Mouse (Mus musculus) forebrain, embryonic 11.5 days (tissue): ENCODE data around the gene Cnga4. TPM values are rescaled to one million over a fixed set of nuclear protein-coding genes. Genes with fewer than 3 reads are reported as not detected.
A peak's percentile ranks its signal among the peaks of the same experiment; 100 is the strongest.
"Not testable (repeated sequence)": the region's sequence is repeated elsewhere in the genome, so short reads cannot be mapped to it uniquely, and the experiment has no call there.

Experiments used
- ATAC-seq: fragments of 200-750 bp; cut with Nextera tagmentation; replicated peaks from 2 replicates; pipeline ENCODE4 v1.8.0; 2017; ENCODE audit warnings: moderate TSS enrichment; ENCODE audit not compliant: low FRiP score
- DNase-seq: peaks from one replicate; pipeline ENCODE4 v3.0.0-alpha.2; 2017; ENCODE audit warnings: low spot score
- H3K27ac ChIP-seq: fragments of 300-500 bp; sonication (generic); 2 replicates; pipeline ENCODE4 v1.5.1; 2014; ENCODE audit warnings: low read depth, low read length
- H3K27me3 ChIP-seq: fragments of 300-500 bp; sonication (generic); 2 replicates; pipeline ENCODE4 v1.6.1; 2014; ENCODE audit warnings: mild to moderate bottlenecking, low read length, mixed read lengths; ENCODE audit not compliant: control insufficient read depth, insufficient read depth
- H3K36me3 ChIP-seq: fragments of 300-500 bp; sonication (generic); 2 replicates; pipeline ENCODE4 v1.6.1; 2014; ENCODE audit warnings: mild to moderate bottlenecking, low read length, moderate library complexity, mixed read lengths; ENCODE audit not compliant: control insufficient read depth, insufficient read depth
- H3K4me1 ChIP-seq: fragments of 300-500 bp; sonication (generic); replicated peaks from 2 replicates; pipeline ENCODE4 v1.6.1; 2014; ENCODE audit warnings: low read length, mixed read lengths; ENCODE audit not compliant: control insufficient read depth, insufficient read depth
- H3K4me2 ChIP-seq: fragments of 300-500 bp; sonication (generic); 2 replicates; pipeline ENCODE4 v1.6.1; 2014; ENCODE audit warnings: low read depth, mild to moderate bottlenecking, low read length, moderate library complexity, mixed read lengths; ENCODE audit not compliant: severe bottlenecking
- H3K4me3 ChIP-seq: fragments of 300-500 bp; sonication (generic); 2 replicates; pipeline ENCODE4 v1.5.1; 2014; ENCODE audit warnings: low read depth, low read length
- H3K9ac ChIP-seq: fragments of 300-500 bp; sonication (generic); 2 replicates; pipeline ENCODE4 v1.6.1; 2014; ENCODE audit warnings: low read length
- H3K9me3 ChIP-seq: fragments of 300-500 bp; sonication (generic); 2 replicates; pipeline ENCODE4 v1.6.1; 2016; ENCODE audit warnings: low read length, mixed read lengths; ENCODE audit not compliant: control insufficient read depth
- WGBS: fragments of 180-500 bp; shearing (Covaris S2); extraction: QIAGEN DNeasy Blood & Tissue Kit; methylation state at CpG from one replicate; pipeline ENCODE4 v1.1.7; 2014; 5-methylcytosine and 5-hydroxymethylcytosine counted together
- polyA plus RNA-seq: library from polyadenylated mRNA; unstranded; fragments of >200 nt; fragmentation: Nextera tagmentation; extraction: Ambion mirVana; gene quantifications from 2 replicates; pipeline ENCODE4 v1.2.1, GENCODE M21; 2014

Cnga4 gene
- polyA plus RNA-seq = 0.15 TPM in 1 of 2 replicates, not detected in the other

DNA sequence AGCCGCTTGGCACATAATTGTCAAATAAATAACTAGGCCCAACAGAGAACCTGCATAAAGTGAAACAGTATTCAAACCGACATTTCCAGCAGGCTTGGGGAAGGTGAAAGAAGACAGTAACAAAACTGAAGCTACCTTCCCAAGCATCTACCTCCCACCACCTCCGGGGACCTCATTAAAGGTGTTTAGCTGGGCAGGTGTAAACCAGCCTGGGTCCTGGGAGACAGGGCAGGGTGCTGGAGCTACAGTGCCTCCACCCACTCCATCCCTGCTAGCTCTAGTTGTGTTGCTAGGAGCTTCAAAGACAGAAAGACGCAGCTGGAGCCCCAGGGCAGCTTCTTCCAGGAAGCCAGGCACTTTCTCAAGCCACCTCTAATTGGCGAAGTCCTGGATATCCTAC is at the start of gene Cnga4:
Cnga4 (plus strand) TSS at position 301 of the 400 bp plus-strand sequence.
- no peak within 1 kb of the TSS for H3K4me3 ChIP-seq
- H3K4me1 ChIP-seq = no peaks in the 10 kb centered on the region
- H3K27me3 ChIP-seq = no peaks in the 10 kb centered on the region
- WGBS = 87% methylated on average over 5 of the region's 5 CpGs
- no peak within 1 kb of the TSS for H3K9ac ChIP-seq
- no peak within 1 kb of the TSS for H3K27ac ChIP-seq
- H3K36me3 ChIP-seq = no peaks in the 10 kb centered on the region
- DNase-seq (no peak), ATAC-seq (no peak)
- H3K4me2 ChIP-seq = no peak within 1 kb of the TSS
- H3K9me3 ChIP-seq = no peaks in the 10 kb centered on the region

- H3K27ac ChIP-seq, DNase-seq, H3K4me3 ChIP-seq, H3K4me1 ChIP-seq, H3K27me3 ChIP-seq, H3K9me3 ChIP-seq, H3K36me3 ChIP-seq, H3K9ac ChIP-seq, ATAC-seq, H3K4me2 ChIP-seq: not testable (repeated sequence)
- WGBS = no CpG with 5 or more reads among the region's 5 CpGs
Measured at GRCm38 (mm10) chr7:105356064-105356463, 48.3 kb upstream of the Cnga4 start.

- ATAC-seq = peak; percentile 78; the same call in 1 of the 2 replicates
- not testable (repeated sequence) for H3K36me3 ChIP-seq, H3K27ac ChIP-seq, H3K9ac ChIP-seq, DNase-seq, H3K9me3 ChIP-seq, H3K4me1 ChIP-seq, H3K4me2 ChIP-seq, H3K27me3 ChIP-seq, H3K4me3 ChIP-seq
- 97% methylated on average over 1 of the region's 2 CpGs for WGBS
Measured at GRCm38 (mm10) chr7:105356487-105356886, 47.9 kb upstream of the Cnga4 start.

GRCm38 (mm10) chr7:105361713-105362112 is 42.7 kb upstream of the Cnga4 start:
- H3K27ac ChIP-seq = no peak overlapping the region
- H3K36me3 ChIP-seq = no peaks in the 10 kb centered on the region
- H3K4me3 ChIP-seq = no peak overlapping the region
- WGBS = 89% methylated on average over 2 of the region's 2 CpGs
- ATAC-seq (no peak), DNase-seq (no peak)
- no peaks in the 10 kb centered on the region for H3K4me1 ChIP-seq
- no peak overlapping the region for H3K4me2 ChIP-seq
- H3K9me3 ChIP-seq = no peaks in the 10 kb centered on the region
- H3K27me3 ChIP-seq = no peaks in the 10 kb centered on the region
- H3K9ac ChIP-seq = no peak overlapping the region

GRCm38 (mm10) chr7:105367268-105367667 is 37.1 kb upstream of the Cnga4 start:
- Histone ChIP-seq H3K36me3 (no peaks in the 10 kb centered on the region), H3K9ac (no peak overlapping the region), H3K27me3 (no peaks in the 10 kb centered on the region), H3K4me2 (no peak overlapping the region), H3K27ac (no peak overlapping the region), H3K4me1 (no peaks in the 10 kb centered on the region), H3K9me3 (no peaks in the 10 kb centered on the region), H3K4me3 (no peak overlapping the region)
- DNase-seq (no peak), ATAC-seq (no peak)
- 87% methylated on average over 5 of the region's 5 CpGs for WGBS

GRCm38 (mm10) chr7:105367930-105368329 is 36.4 kb upstream of the Cnga4 start, which contains the start of gene Olfr692:
TSS of gene Olfr692 (plus strand) at chr7:105368230.
- H3K27me3 ChIP-seq = no peaks in the 10 kb centered on the region
- WGBS = 96% methylated on average over 1 of the region's 1 CpGs
- H3K27ac ChIP-seq = no peak within 1 kb of the TSS
- no peak for DNase-seq
- no peak within 1 kb of the TSS for H3K4me3 ChIP-seq
- no peak within 1 kb of the TSS for H3K9ac ChIP-seq
- H3K4me1 ChIP-seq = no peaks in the 10 kb centered on the region
- no peaks in the 10 kb centered on the region for H3K9me3 ChIP-seq
- ATAC-seq = no peak
- H3K4me2 ChIP-seq = no peak within 1 kb of the TSS
- no peaks in the 10 kb centered on the region for H3K36me3 ChIP-seq

DNA sequence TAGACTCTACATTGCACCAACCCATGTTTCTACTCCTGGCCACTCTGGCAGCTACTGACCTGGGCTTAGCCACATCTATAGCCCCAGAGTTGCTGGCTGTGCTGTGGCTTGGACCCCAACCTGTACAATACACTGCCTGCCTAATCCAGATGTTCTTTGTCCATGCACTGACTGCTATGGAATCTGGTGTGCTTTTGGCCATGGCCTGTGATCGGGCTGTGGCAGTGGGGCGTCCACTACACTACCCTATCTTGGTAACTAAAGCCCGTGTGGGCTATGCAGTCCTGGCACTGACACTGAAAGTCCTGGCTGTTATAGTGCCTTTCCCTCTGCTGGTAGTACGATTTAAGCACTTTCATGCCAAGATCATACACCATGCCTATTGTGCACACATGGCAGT is 35.8 kb upstream of the Cnga4 start:
- Histone ChIP-seq H3K9me3 (no peaks in the 10 kb centered on the region), H3K4me1 (no peaks in the 10 kb centered on the region), H3K4me2 (no peak overlapping the region), H3K27ac (no peak overlapping the region), H3K36me3 (no peaks in the 10 kb centered on the region), H3K27me3 (no peaks in the 10 kb centered on the region), H3K4me3 (no peak overlapping the region), H3K9ac (no peak overlapping the region)
- DNase-seq (no peak), ATAC-seq (no peak)
- WGBS = 96% methylated on average over 4 of the region's 4 CpGs

DNA sequence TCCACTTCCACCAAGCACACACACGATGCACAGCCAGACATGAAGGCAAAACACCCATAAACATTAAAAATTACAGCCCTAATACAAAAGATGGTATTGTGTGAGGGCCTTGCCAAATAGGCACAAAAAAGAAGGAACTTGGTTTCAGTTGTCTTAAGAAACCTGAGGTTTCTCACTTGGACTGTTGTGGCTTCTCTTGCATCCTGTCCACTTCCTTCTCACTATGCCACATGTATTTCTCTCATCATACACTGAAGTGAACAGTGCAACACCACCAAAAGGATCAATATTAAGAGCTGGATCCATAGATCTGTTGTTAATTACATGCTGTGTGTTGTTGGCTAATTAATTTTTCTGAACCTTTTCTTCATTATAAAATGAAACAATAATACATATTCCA is 31.5 kb upstream of the Cnga4 start:
- no peak overlapping the region for H3K9ac ChIP-seq
- no peaks in the 10 kb centered on the region for H3K9me3 ChIP-seq
- DNase-seq = no peak
- no peaks in the 10 kb centered on the region for H3K4me1 ChIP-seq
- 88% methylated on average over 1 of the region's 1 CpGs for WGBS
- no peak overlapping the region for H3K27ac ChIP-seq
- no peak overlapping the region for H3K4me2 ChIP-seq
- no peak overlapping the region for H3K4me3 ChIP-seq
- H3K36me3 ChIP-seq = no peaks in the 10 kb centered on the region; the same call in 1 of the 2 replicates
- H3K27me3 ChIP-seq = no peaks in the 10 kb centered on the region
- no peak for ATAC-seq

DNA sequence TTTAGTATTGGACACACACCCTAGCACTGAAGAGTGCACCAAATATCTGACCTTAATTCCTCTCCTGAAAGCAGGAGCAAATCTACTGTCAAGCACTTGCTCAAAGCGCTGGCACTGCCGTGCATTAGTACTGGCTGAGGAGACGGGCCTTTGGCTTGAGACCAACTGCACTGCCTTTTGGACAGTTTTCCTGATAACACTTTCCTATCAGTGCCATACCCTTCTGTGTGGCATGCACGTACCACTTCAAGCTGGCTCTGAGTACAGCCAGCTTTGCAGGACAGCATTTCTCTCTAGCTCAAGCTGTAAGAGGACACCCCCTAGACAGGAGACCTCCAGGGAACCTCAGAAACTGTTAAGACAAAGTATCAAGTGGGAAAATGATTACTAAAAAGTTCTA is 30.9 kb upstream of the Cnga4 start:
- Histone ChIP-seq H3K4me1 (no peaks in the 10 kb centered on the region), H3K4me2 (no peak overlapping the region), H3K9ac (no peak overlapping the region), H3K9me3 (no peaks in the 10 kb centered on the region), H3K36me3 (no peaks in the 10 kb centered on the region; the same call in 1 of the 2 replicates), H3K4me3 (no peak overlapping the region), H3K27ac (no peak overlapping the region), H3K27me3 (no peaks in the 10 kb centered on the region)
- no peak for ATAC-seq
- no peak for DNase-seq
- 97% methylated on average over 4 of the region's 4 CpGs for WGBS
